Mouse (Mus musculus): ENCODE results near the gene Mlph. TPM values are rescaled to one million over a fixed set of nuclear protein-coding genes. Genes with fewer than 3 reads are reported as not detected.

Mlph gene
- polyA plus RNA-seq, 1 experiment = 0.58 TPM

GRCm38 (mm10) chr1:90974906-90975649 is 60.2 kb downstream of the Mlph start:
- Histone ChIP-seq H3K27ac (ENCODE audit: insufficient read depth, low read length) (no peak overlapping the region), H3K4me3 (ENCODE audit: insufficient read depth, low read length) (no peak overlapping the region), H3K4me1 (ENCODE audit: control insufficient read depth, insufficient read depth, low read length) (peaks cover 8% of the 10 kb centered on the region)
- TF ChIP-seq CTCF (IDR thresholded peaks at IDR 0.05; ENCODE audit: extremely low read depth, insufficient read depth, low read length) (no peak), POLR2A (IDR thresholded peaks at IDR 0.05; ENCODE audit: extremely low read depth, insufficient read depth, low read length) (no peak)

- H3K4me3 ChIP-seq (ENCODE audit: insufficient read depth, low read length) = no peak overlapping the region
- H3K27ac ChIP-seq (ENCODE audit: insufficient read depth, low read length) = no peak overlapping the region
- peaks cover 10% of the 10 kb centered on the region for H3K4me1 ChIP-seq (ENCODE audit: control insufficient read depth, insufficient read depth, low read length)
- TF ChIP-seq POLR2A (IDR thresholded peaks at IDR 0.05; ENCODE audit: extremely low read depth, insufficient read depth, low read length) = no peak
- TF ChIP-seq CTCF (IDR thresholded peaks at IDR 0.05; ENCODE audit: extremely low read depth, insufficient read depth, low read length) = no peak
These were observed 61.1 kb downstream of the Mlph start for GRCm38 (mm10) chr1:90975960-90976359.

- H3K4me1 ChIP-seq (ENCODE audit: control insufficient read depth, insufficient read depth, low read length) = peaks cover 2% of the 10 kb centered on the region; the same call in 1 of the 2 replicates
- TF ChIP-seq POLR2A (IDR thresholded peaks at IDR 0.05; ENCODE audit: extremely low read depth, insufficient read depth, low read length) (no peak), CTCF (IDR thresholded peaks at IDR 0.05; ENCODE audit: extremely low read depth, insufficient read depth, low read length) (no peak)
- H3K4me3 ChIP-seq (ENCODE audit: insufficient read depth, low read length) = no peak overlapping the region
- peak overlapping the region; percentile 55; the same call in 1 of the 2 replicates for H3K27ac ChIP-seq (ENCODE audit: insufficient read depth, low read length)
These were observed 65.9 kb downstream of the Mlph start for GRCm38 (mm10) chr1:90980638-90981330.

GRCm38 (mm10) chr1:90981346-90981745 is 66.5 kb downstream of the Mlph start:
- no peak overlapping the region for H3K4me3 ChIP-seq (ENCODE audit: insufficient read depth, low read length)
- peaks cover 2% of the 10 kb centered on the region; the same call in 1 of the 2 replicates for H3K4me1 ChIP-seq (ENCODE audit: control insufficient read depth, insufficient read depth, low read length)
- no peak overlapping the region for H3K27ac ChIP-seq (ENCODE audit: insufficient read depth, low read length)
- TF ChIP-seq POLR2A (IDR thresholded peaks at IDR 0.05; ENCODE audit: extremely low read depth, insufficient read depth, low read length) = no peak
- TF ChIP-seq CTCF (IDR thresholded peaks at IDR 0.05; ENCODE audit: extremely low read depth, insufficient read depth, low read length) = no peak

GRCm38 (mm10) chr1:90995916-90996315 is 81.0 kb downstream of the Mlph start:
- Histone ChIP-seq H3K4me3 (ENCODE audit: insufficient read depth, low read length) (no peak overlapping the region), H3K27ac (ENCODE audit: insufficient read depth, low read length) (no peak overlapping the region), H3K4me1 (ENCODE audit: control insufficient read depth, insufficient read depth, low read length) (peaks cover 2% of the 10 kb centered on the region; the same call in 1 of the 2 replicates)
- TF ChIP-seq CTCF (IDR thresholded peaks at IDR 0.05; ENCODE audit: extremely low read depth, insufficient read depth, low read length) = no peak

- H3K4me1 ChIP-seq (ENCODE audit: control insufficient read depth, insufficient read depth, low read length) = peaks cover 2% of the 10 kb centered on the region; the same call in 1 of the 2 replicates
- TF ChIP-seq POLR2A (IDR thresholded peaks at IDR 0.05; ENCODE audit: extremely low read depth, insufficient read depth, low read length) (no peak), CTCF (IDR thresholded peaks at IDR 0.05; ENCODE audit: extremely low read depth, insufficient read depth, low read length) (no peak)
- no peak overlapping the region for H3K27ac ChIP-seq (ENCODE audit: insufficient read depth, low read length)
These were observed 82.3 kb downstream of the Mlph start for GRCm38 (mm10) chr1:90997136-90997535.

GRCm38 (mm10) chr1:90997641-90998040 is 82.8 kb downstream of the Mlph start:
- H3K27ac ChIP-seq (ENCODE audit: insufficient read depth, low read length) = no peak overlapping the region
- peaks cover 3% of the 10 kb centered on the region for H3K4me1 ChIP-seq (ENCODE audit: control insufficient read depth, insufficient read depth, low read length)
- TF ChIP-seq CTCF (IDR thresholded peaks at IDR 0.05; ENCODE audit: extremely low read depth, insufficient read depth, low read length) (no peak), POLR2A (IDR thresholded peaks at IDR 0.05; ENCODE audit: extremely low read depth, insufficient read depth, low read length) (no peak)
- H3K4me3 ChIP-seq (ENCODE audit: insufficient read depth, low read length) = no peak overlapping the region; the same call in 1 of the 2 replicates

More at GRCm38 (mm10) chr1:90997136-90997535, 82.3 kb downstream of the Mlph start:
- no peak overlapping the region; the same call in 1 of the 2 replicates for H3K4me3 ChIP-seq (ENCODE audit: insufficient read depth, low read length)

- peaks cover 5% of the 10 kb centered on the region for H3K4me1 ChIP-seq (ENCODE audit: control insufficient read depth, insufficient read depth, low read length)
- peak within 1 kb of the TSS; percentile 88 for H3K4me3 ChIP-seq (ENCODE audit: insufficient read depth, low read length)
- peak within 1 kb of the TSS; percentile 61 for H3K27ac ChIP-seq (ENCODE audit: insufficient read depth, low read length)
- TF ChIP-seq CTCF (IDR thresholded peaks at IDR 0.05; ENCODE audit: extremely low read depth, insufficient read depth, low read length) = no peak
- TF ChIP-seq POLR2A (IDR thresholded peaks at IDR 0.05; ENCODE audit: extremely low read depth, insufficient read depth, low read length) = peak; percentile 41; the same call in 1 of the 2 replicates
These were observed 83.5 kb downstream of the Mlph start, which contains the start of gene Lrrfip1 for GRCm38 (mm10) chr1:90998268-90998890. Gene Lrrfip1 (plus strand): TSS chr1:90998737.

GRCm38 (mm10) chr1:90998891-90999611 is 84.2 kb downstream of the Mlph start:
- TF ChIP-seq CTCF (IDR thresholded peaks at IDR 0.05; ENCODE audit: extremely low read depth, insufficient read depth, low read length) = no peak
- TF ChIP-seq POLR2A (IDR thresholded peaks at IDR 0.05; ENCODE audit: extremely low read depth, insufficient read depth, low read length) = no peak
- Histone ChIP-seq H3K4me3 (ENCODE audit: insufficient read depth, low read length) (peak overlapping the region; percentile 88), H3K4me1 (ENCODE audit: control insufficient read depth, insufficient read depth, low read length) (peaks cover 5% of the 10 kb centered on the region), H3K27ac (ENCODE audit: insufficient read depth, low read length) (peak overlapping the region; percentile 61; the same call in 1 of the 2 replicates)
